Mouse (Mus musculus): Measurements from ENCODE around the gene Krt36. TPM values are rescaled to one million over a fixed set of nuclear protein-coding genes. Genes with fewer than 3 reads are reported as not detected.

Gene Krt36
- polyA plus RNA-seq, 1 experiment from 2014 or later: not detected

GRCm38 (mm10) chr11:100055686-100056655, 49.5 kb downstream of the Krt36 start:
- Histone ChIP-seq H3K27me3 (replicated peaks; ENCODE audit: control insufficient read depth, insufficient read depth, low read length) (no peaks in the 10 kb centered on the region), H3K36me3 (ENCODE audit: control insufficient read depth, insufficient read depth, low read length) (no peaks in the 10 kb centered on the region), H3K4me1 (ENCODE audit: control insufficient read depth, insufficient read depth, low read depth, low read length) (no peaks in the 10 kb centered on the region), H3K9ac (ENCODE audit: low read depth, low read length) (no peak overlapping the region), H3K4me2 (ENCODE audit: low read length) (no peak overlapping the region), H3K4me3 (ENCODE audit: low read length) (no peak overlapping the region), H3K27ac (ENCODE audit: low read depth, low read length) (no peak overlapping the region), H3K9me3 (ENCODE audit: control insufficient read depth, low read length) (no peaks in the 10 kb centered on the region)
- no peak for ATAC-seq
- 79% methylated on average over 9 of the region's 9 CpGs for WGBS

Other genes starting within 250 kb of the Krt36 start
- gene Gm11568, start 247.7 kb downstream of the Krt36 start, polyA plus RNA-seq (2015; fragmentation: Nextera tagmentation; extraction: Ambion mirVana): not detected in 2 replicates
- gene Gm11559, start 241.2 kb downstream of the Krt36 start, polyA plus RNA-seq (2015; fragmentation: Nextera tagmentation; extraction: Ambion mirVana): not detected in 2 replicates
- gene Krtap9-1, start 232.2 kb downstream of the Krt36 start, polyA plus RNA-seq (2015; fragmentation: Nextera tagmentation; extraction: Ambion mirVana): not detected in 2 replicates
- gene Gm11567, start 226.4 kb downstream of the Krt36 start, polyA plus RNA-seq (2015; fragmentation: Nextera tagmentation; extraction: Ambion mirVana): not detected in 2 replicates
- not detected in 2 replicates for gene Krtap31-1, start 197.7 kb downstream of the Krt36 start, polyA plus RNA-seq (2015; fragmentation: Nextera tagmentation; extraction: Ambion mirVana)
- gene Gm11565, start 190.9 kb downstream of the Krt36 start, polyA plus RNA-seq (2015; fragmentation: Nextera tagmentation; extraction: Ambion mirVana): not detected in 2 replicates
- not detected in 2 replicates for gene Krtap31-2, start 169.3 kb downstream of the Krt36 start, polyA plus RNA-seq (2015; fragmentation: Nextera tagmentation; extraction: Ambion mirVana)
- gene Krtap9-5, start 157.2 kb downstream of the Krt36 start, polyA plus RNA-seq (2015; fragmentation: Nextera tagmentation; extraction: Ambion mirVana): not detected in 2 replicates
- not detected in 2 replicates for gene Krtap29-1, start 126.6 kb downstream of the Krt36 start, polyA plus RNA-seq (2015; fragmentation: Nextera tagmentation; extraction: Ambion mirVana)
- gene Krtap16-1, start 119.0 kb downstream of the Krt36 start, polyA plus RNA-seq (2015; fragmentation: Nextera tagmentation; extraction: Ambion mirVana): 0.15 TPM in 1 of 2 replicates, not detected in the other
- gene Krtap17-1, start 111.6 kb downstream of the Krt36 start, polyA plus RNA-seq (2015; fragmentation: Nextera tagmentation; extraction: Ambion mirVana): 1.1 and 1.7 TPM in 2 replicates
- not detected in 2 replicates for gene Krt33a, start 89.4 kb downstream of the Krt36 start, polyA plus RNA-seq (2015; fragmentation: Nextera tagmentation; extraction: Ambion mirVana)
- gene Krt33b, start 75.8 kb downstream of the Krt36 start, polyA plus RNA-seq (2015; fragmentation: Nextera tagmentation; extraction: Ambion mirVana): 0.12 and 0.13 TPM in 2 replicates
- not detected in 2 replicates for gene Krt34, start 64.1 kb downstream of the Krt36 start, polyA plus RNA-seq (2015; fragmentation: Nextera tagmentation; extraction: Ambion mirVana)
- not detected in 2 replicates for gene Krt31, start 55.1 kb downstream of the Krt36 start, polyA plus RNA-seq (2015; fragmentation: Nextera tagmentation; extraction: Ambion mirVana)
- not detected in 2 replicates for gene Krt32, start 17.4 kb downstream of the Krt36 start, polyA plus RNA-seq (2015; fragmentation: Nextera tagmentation; extraction: Ambion mirVana)
- gene Krt35, start 9.4 kb downstream of the Krt36 start, polyA plus RNA-seq (2015; fragmentation: Nextera tagmentation; extraction: Ambion mirVana): not detected in 2 replicates
- 0.09 and 0.26 TPM in 2 replicates for gene Krt13, start 15.9 kb upstream of the Krt36 start, polyA plus RNA-seq (2015; fragmentation: Nextera tagmentation; extraction: Ambion mirVana)
- gene Krt15, start 30.3 kb upstream of the Krt36 start, polyA plus RNA-seq (2015; fragmentation: Nextera tagmentation; extraction: Ambion mirVana): 0.69 and 1.0 TPM in 2 replicates
- gene Krt19, start 43.0 kb upstream of the Krt36 start, polyA plus RNA-seq (2015; fragmentation: Nextera tagmentation; extraction: Ambion mirVana): 2.3 and 3.0 TPM in 2 replicates
- 0.08 TPM in 1 of 2 replicates, not detected in the other for gene Krt9, start 87.6 kb upstream of the Krt36 start, polyA plus RNA-seq (2015; fragmentation: Nextera tagmentation; extraction: Ambion mirVana)
- gene Krt14, start 101.9 kb upstream of the Krt36 start, polyA plus RNA-seq (2015; fragmentation: Nextera tagmentation; extraction: Ambion mirVana): 0.55 TPM in 1 of 2 replicates, not detected in the other
- gene Krt16, start 143.3 kb upstream of the Krt36 start, polyA plus RNA-seq (2015; fragmentation: Nextera tagmentation; extraction: Ambion mirVana): not detected in 2 replicates
- 0.36 and 0.70 TPM in 2 replicates for gene Krt17, start 155.4 kb upstream of the Krt36 start, polyA plus RNA-seq (2015; fragmentation: Nextera tagmentation; extraction: Ambion mirVana)
- not detected in 2 replicates for gene Krt42, start 164.2 kb upstream of the Krt36 start, polyA plus RNA-seq (2015; fragmentation: Nextera tagmentation; extraction: Ambion mirVana)
- 1,208 and 1,248 TPM in 2 replicates for gene Eif1, start 214.3 kb upstream of the Krt36 start, polyA plus RNA-seq (2015; fragmentation: Nextera tagmentation; extraction: Ambion mirVana)
- 0.52 TPM in 1 of 2 replicates, not detected in the other for gene Gast, start 228.8 kb upstream of the Krt36 start, polyA plus RNA-seq (2015; fragmentation: Nextera tagmentation; extraction: Ambion mirVana)

Measured in hindbrain, embryonic 16.5 days (tissue).